Mouse (Mus musculus): ENCODE data around the gene Olig3. TPM values are rescaled to one million over a fixed set of nuclear protein-coding genes. Genes with fewer than 3 reads are reported as not detected.
"Not testable (repeated sequence)": the region's sequence is repeated elsewhere in the genome, so short reads cannot be mapped to it uniquely, and the experiment has no call there.

Gene Olig3
- polyA plus RNA-seq, 1 experiment from 2014 or later: 17.3 TPM

DNA sequence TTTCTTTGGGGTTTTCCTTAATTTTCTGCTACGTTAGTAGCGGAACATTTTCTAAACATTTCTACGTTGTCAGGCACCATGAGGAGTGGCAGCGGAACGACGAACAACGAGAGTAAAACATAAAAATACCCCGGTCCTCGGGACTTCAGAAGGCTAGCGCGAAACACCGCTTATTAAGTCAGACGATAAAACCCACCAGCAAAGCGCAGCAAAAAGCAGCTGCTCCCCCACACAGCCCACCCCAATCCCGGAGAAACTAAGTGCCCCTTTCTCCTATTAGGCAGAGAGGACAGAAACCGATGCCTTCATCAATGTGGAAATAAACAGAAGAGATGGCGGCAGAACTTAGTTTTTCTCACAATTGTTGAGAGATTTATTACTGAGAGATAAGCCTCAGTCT is 6.5 kb downstream of the Olig3 start:
- peak overlapping the region; percentile 28 for H3K4me2 ChIP-seq
- H3K27me3 ChIP-seq (replicated peaks): peaks cover 87% of the 10 kb centered on the region
- H3K9me3 ChIP-seq (replicated peaks): no peaks in the 10 kb centered on the region
- H3K36me3 ChIP-seq: no peaks in the 10 kb centered on the region
- no peak overlapping the region for H3K9ac ChIP-seq (replicated peaks)
- H3K4me1 ChIP-seq: no peaks in the 10 kb centered on the region
- H3K4me3 ChIP-seq (replicated peaks): 0 out of 2 replicates have a peak overlapping the region, but pooled peaks have one; percentile 2
- ATAC-seq (ENCODE audit: low FRiP score): no peak
- no peak overlapping the region for H3K27ac ChIP-seq (replicated peaks)
- 2% methylated on average over 17 of the region's 17 CpGs for WGBS

DNA sequence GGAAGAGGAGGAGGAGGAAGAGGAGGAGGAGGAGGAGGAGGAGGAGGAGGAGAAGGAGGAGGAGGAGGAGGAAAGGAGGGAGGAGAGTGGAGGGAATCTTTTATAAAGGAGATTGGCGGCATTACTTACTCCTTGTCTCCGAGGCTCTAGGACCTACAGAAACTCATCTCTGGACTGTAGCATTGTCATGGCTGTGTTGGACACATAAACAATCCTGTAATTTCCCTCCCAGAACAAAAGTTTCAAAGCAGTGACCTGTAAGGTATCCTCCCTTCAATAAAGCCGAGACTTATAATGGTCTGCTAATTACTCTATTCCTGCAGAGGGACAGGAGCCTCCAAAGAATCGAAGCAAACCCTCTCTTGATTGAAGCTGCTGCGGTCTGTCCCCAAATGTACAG is 7.0 kb downstream of the Olig3 start:
- Histone ChIP-seq H3K9me3 (replicated peaks) (no peaks in the 10 kb centered on the region), H3K9ac (replicated peaks) (no peak overlapping the region), H3K27ac (replicated peaks) (no peak overlapping the region), H3K4me2 (no peak overlapping the region; the same call in 1 of the 2 replicates), H3K27me3 (replicated peaks) (peaks cover 87% of the 10 kb centered on the region), H3K4me3 (replicated peaks) (no peak overlapping the region), H3K36me3 (no peaks in the 10 kb centered on the region), H3K4me1 (no peaks in the 10 kb centered on the region)
- 3% methylated on average over 5 of the region's 5 CpGs for WGBS
- no peak for ATAC-seq (ENCODE audit: low FRiP score)

DNA sequence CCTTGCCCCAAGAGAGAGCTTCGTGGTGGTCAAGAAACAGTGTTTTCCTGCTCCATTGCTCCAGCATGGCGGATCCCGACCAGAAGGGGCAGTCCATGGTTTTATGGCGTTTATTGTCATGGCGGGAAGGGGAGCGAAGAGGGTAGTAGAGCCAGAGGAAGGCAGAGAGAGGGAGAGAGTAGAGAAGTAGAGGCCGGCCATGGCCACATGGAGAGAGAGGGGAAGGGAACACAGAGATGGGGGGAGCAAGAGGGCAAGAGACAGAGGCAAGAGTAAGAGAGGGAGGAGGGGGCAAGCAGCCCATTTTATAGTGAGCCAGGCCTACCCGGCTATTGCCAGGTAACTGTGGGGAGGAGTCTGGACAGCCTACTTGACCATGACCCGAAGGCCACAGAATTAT is 12.8 kb downstream of the Olig3 start:
- no peak overlapping the region for H3K27ac ChIP-seq (replicated peaks)
- no peak overlapping the region for H3K4me3 ChIP-seq (replicated peaks)
- no peaks in the 10 kb centered on the region for H3K9me3 ChIP-seq (replicated peaks)
- peaks cover 82% of the 10 kb centered on the region for H3K27me3 ChIP-seq (replicated peaks)
- H3K36me3 ChIP-seq: no peaks in the 10 kb centered on the region
- no peak for ATAC-seq (ENCODE audit: low FRiP score)
- H3K9ac ChIP-seq (replicated peaks): no peak overlapping the region
- 80% methylated on average over 9 of the region's 9 CpGs for WGBS
- peaks cover 5% of the 10 kb centered on the region; the same call in 1 of the 2 replicates for H3K4me1 ChIP-seq
- H3K4me2 ChIP-seq: no peak overlapping the region

DNA sequence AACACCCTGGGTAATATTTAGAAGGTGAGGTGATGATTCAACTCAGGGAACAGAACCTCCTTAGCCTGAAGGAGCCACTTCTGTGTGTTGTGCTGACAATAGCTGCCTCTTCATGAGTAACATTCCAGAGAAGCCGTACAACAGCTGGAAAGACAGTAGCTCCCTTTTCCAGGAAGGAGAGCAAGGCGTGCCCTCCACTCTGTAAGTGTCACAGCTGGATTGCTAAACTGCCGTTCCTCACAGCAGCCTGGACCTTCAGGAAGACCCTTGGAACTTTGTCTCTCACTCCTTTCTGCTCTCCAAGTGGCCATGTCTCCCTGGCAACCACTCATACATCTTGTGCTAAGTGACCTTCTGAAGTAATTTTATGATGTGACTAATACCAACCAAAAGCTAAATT is 13.8 kb downstream of the Olig3 start:
- H3K9me3 ChIP-seq (replicated peaks): no peaks in the 10 kb centered on the region
- H3K4me1 ChIP-seq: peaks cover 5% of the 10 kb centered on the region; the same call in 1 of the 2 replicates
- peaks cover 78% of the 10 kb centered on the region for H3K27me3 ChIP-seq (replicated peaks)
- WGBS: 45% methylated on average over 3 of the region's 3 CpGs
- no peak overlapping the region for H3K27ac ChIP-seq (replicated peaks)
- no peak overlapping the region for H3K9ac ChIP-seq (replicated peaks)
- no peaks in the 10 kb centered on the region for H3K36me3 ChIP-seq
- ATAC-seq (ENCODE audit: low FRiP score): no peak
- no peak overlapping the region for H3K4me3 ChIP-seq (replicated peaks)
- H3K4me2 ChIP-seq: no peak overlapping the region

DNA sequence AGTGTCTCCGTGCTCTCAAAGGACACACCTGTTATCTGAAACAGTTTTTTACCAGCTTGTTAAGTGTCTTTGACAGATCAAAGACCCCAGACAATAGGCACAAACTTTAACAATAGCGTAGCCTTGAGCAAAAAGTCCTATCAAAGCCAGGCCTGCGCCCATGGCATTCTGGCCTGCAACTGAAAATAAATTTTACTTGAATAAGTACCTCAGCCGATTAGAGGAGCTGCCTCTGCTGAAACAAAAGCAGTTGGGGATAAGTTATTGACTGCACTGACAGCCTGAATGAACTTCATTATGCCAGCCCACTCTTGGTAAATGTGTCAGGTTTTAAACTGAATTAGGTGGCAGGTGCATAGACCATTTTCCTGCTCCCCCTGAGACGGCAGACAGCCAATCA is 15.9 kb downstream of the Olig3 start:
- Histone ChIP-seq H3K9ac (replicated peaks) (no peak overlapping the region), H3K4me3 (replicated peaks) (no peak overlapping the region), H3K36me3 (no peaks in the 10 kb centered on the region), H3K9me3 (replicated peaks) (no peaks in the 10 kb centered on the region), H3K27ac (replicated peaks) (no peak overlapping the region), H3K4me1 (peaks cover 5% of the 10 kb centered on the region; the same call in 1 of the 2 replicates), H3K27me3 (replicated peaks) (peaks cover 65% of the 10 kb centered on the region), H3K4me2 (no peak overlapping the region)
- ATAC-seq (ENCODE audit: low FRiP score): no peak; the same call in 1 of the 2 replicates
- 15% methylated on average over 5 of the region's 5 CpGs for WGBS

DNA sequence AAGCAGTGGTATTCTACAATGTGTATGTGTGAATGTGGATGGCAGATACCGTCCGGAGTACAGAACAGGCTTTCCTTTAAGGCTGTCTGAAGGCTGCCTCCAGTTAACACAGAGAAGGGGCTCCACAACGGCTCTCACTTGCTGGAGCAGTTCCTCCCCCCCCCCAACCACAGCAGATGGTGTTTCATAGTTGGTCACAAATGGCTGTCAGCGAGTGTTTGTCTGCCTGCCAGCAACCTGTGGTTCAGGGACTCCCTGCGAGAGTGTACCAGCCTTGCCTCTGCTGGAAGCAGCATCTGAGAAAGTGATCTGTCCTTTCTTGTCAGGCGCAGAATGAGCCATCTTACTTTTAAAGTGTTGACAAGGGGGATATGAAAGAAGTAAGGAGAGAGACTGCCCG is 17.5 kb downstream of the Olig3 start:
- H3K9ac ChIP-seq (replicated peaks): no peak overlapping the region
- H3K27ac ChIP-seq (replicated peaks): no peak overlapping the region
- H3K36me3 ChIP-seq: no peaks in the 10 kb centered on the region
- ATAC-seq (ENCODE audit: low FRiP score): no peak
- peaks cover 51% of the 10 kb centered on the region for H3K27me3 ChIP-seq (replicated peaks)
- H3K4me2 ChIP-seq: no peak overlapping the region
- no peak overlapping the region for H3K4me3 ChIP-seq (replicated peaks)
- 39% methylated on average over 7 of the region's 7 CpGs for WGBS
- no peaks in the 10 kb centered on the region for H3K9me3 ChIP-seq (replicated peaks)
- peaks cover 5% of the 10 kb centered on the region; the same call in 1 of the 2 replicates for H3K4me1 ChIP-seq

DNA sequence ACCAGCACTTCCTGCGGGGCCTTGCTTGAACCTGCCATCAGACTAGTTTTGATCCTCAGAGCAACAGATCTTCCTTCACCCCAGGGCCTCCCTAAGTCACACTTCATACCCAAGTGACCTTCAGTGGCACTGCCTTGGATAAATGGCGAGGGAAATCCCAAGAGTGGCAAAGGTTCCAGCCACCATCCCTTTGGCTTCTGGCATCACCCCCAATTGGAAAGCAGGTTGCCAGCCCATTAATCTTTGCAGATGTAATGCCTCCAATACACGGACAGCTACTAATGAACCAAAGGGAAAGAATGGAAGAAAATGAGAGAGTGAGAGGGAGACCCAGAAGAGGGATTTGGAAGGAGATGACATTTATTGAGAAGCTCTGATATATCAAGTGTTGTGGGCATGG is 18.0 kb downstream of the Olig3 start:
- no peak overlapping the region for H3K27ac ChIP-seq (replicated peaks)
- H3K36me3 ChIP-seq: no peaks in the 10 kb centered on the region
- 61% methylated on average over 3 of the region's 3 CpGs for WGBS
- H3K9ac ChIP-seq (replicated peaks): no peak overlapping the region
- peaks cover 45% of the 10 kb centered on the region for H3K27me3 ChIP-seq (replicated peaks)
- no peak overlapping the region for H3K4me3 ChIP-seq (replicated peaks)
- H3K4me1 ChIP-seq: peaks cover 5% of the 10 kb centered on the region; the same call in 1 of the 2 replicates
- H3K4me2 ChIP-seq: no peak overlapping the region
- H3K9me3 ChIP-seq (replicated peaks): no peaks in the 10 kb centered on the region
- no peak for ATAC-seq (ENCODE audit: low FRiP score)

DNA sequence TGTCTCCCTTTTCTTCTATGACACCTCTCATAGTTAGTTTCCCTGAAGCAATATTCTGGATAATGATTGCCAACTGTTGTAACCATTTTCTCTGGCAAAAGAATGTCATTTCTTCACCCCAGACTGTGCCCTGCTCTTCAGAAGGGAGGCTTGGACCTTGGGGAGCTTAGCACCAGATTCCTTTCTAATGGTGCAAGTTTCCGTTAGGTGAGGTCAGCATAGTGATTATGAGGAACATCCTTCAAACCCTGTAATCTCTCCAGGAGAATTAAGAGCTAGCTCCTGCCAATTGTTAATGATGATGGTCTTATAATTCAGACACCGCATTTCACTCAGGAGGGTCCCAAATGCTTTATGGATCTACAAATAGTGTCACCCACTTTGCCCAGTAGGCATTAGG is 19.5 kb downstream of the Olig3 start:
- WGBS: 86% methylated on average over 2 of the region's 2 CpGs
- Histone ChIP-seq H3K9me3 (replicated peaks) (no peaks in the 10 kb centered on the region), H3K9ac (replicated peaks) (no peak overlapping the region), H3K4me3 (replicated peaks) (no peak overlapping the region), H3K36me3 (no peaks in the 10 kb centered on the region), H3K27ac (replicated peaks) (no peak overlapping the region), H3K4me2 (no peak overlapping the region), H3K27me3 (replicated peaks) (peaks cover 34% of the 10 kb centered on the region), H3K4me1 (peaks cover 5% of the 10 kb centered on the region; the same call in 1 of the 2 replicates)
- no peak for ATAC-seq (ENCODE audit: low FRiP score)

DNA sequence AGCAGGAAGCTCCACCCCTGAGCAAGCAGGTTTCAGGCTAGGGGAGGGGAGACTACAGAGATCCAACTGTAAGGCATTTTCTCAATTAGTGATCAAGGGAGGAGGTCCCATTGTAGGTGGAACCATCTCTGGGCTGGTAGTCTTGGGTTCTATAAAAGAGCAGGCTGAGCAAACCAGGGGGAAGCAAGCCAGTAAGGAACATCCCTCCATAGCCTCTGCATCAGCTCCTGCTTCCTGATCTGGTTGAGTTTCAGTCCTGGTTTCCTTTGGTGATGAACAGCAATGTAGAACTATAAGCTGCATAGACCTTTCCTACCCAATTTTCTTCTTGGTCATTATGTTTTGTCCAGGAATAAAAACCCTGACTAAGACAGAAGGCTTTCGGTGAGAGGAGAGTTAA is 24.6 kb downstream of the Olig3 start:
- H3K9ac ChIP-seq (replicated peaks); H3K4me2 ChIP-seq; H3K9me3 ChIP-seq (replicated peaks); ATAC-seq (ENCODE audit: low FRiP score); H3K4me1 ChIP-seq; H3K36me3 ChIP-seq; H3K27ac ChIP-seq (replicated peaks); H3K27me3 ChIP-seq (replicated peaks); H3K4me3 ChIP-seq (replicated peaks): not testable (repeated sequence)
- WGBS: 95% methylated on average over 1 of the region's 1 CpGs

DNA sequence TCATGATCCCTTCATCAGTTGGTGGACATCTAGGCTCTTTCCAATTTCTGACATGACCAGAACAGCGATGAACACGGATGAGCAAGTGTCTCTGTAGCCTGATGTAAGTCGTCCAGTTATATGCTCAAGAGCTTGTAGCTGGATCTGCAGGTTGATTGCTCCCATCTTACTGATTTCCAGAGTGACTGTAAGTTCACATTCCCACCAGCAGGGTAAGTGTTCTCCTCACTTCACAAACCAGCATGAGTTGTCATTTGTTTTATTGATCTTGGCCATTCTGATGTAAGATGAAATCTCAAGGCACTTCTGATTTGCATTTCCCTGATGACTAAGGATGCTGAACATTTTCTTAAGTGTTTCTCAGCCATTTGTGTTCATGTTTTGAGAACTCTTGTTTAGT is 27.8 kb downstream of the Olig3 start:
- Histone ChIP-seq H3K4me2 (no peak overlapping the region), H3K9ac (replicated peaks) (no peak overlapping the region), H3K27me3 (replicated peaks) (no peaks in the 10 kb centered on the region), H3K4me3 (replicated peaks) (no peak overlapping the region), H3K36me3 (no peaks in the 10 kb centered on the region), H3K9me3 (replicated peaks) (no peaks in the 10 kb centered on the region), H3K27ac (replicated peaks) (no peak overlapping the region), H3K4me1 (no peaks in the 10 kb centered on the region)
- 90% methylated on average over 3 of the region's 3 CpGs for WGBS
- ATAC-seq (ENCODE audit: low FRiP score): no peak

DNA sequence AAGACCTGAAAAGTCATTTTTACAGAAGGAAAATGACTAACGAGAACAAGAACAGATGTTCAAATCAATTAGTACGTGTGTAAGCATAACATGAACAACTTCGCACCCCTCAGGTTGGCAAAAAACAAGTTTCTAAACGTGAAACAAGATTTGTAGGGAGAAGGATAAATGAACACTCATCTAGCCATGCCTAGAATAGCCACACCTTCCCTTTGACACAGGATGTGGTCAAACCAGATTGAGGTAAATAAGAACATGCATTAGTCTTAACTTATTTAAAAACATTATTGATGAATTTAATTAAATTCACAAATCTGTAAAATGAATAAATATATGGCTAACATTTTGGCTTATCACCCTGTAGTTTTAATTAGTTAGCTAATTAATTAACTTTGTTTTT is 35.5 kb downstream of the Olig3 start:
- Histone ChIP-seq H3K4me2 (no peak overlapping the region), H3K4me1 (peaks cover 5% of the 10 kb centered on the region; the same call in 1 of the 2 replicates), H3K4me3 (replicated peaks) (no peak overlapping the region), H3K9ac (replicated peaks) (no peak overlapping the region), H3K9me3 (replicated peaks) (no peaks in the 10 kb centered on the region), H3K27me3 (replicated peaks) (peaks cover 18% of the 10 kb centered on the region), H3K27ac (replicated peaks) (no peak overlapping the region), H3K36me3 (no peaks in the 10 kb centered on the region)
- no peak for ATAC-seq (ENCODE audit: low FRiP score)
- 81% methylated on average over 4 of the region's 4 CpGs for WGBS

DNA sequence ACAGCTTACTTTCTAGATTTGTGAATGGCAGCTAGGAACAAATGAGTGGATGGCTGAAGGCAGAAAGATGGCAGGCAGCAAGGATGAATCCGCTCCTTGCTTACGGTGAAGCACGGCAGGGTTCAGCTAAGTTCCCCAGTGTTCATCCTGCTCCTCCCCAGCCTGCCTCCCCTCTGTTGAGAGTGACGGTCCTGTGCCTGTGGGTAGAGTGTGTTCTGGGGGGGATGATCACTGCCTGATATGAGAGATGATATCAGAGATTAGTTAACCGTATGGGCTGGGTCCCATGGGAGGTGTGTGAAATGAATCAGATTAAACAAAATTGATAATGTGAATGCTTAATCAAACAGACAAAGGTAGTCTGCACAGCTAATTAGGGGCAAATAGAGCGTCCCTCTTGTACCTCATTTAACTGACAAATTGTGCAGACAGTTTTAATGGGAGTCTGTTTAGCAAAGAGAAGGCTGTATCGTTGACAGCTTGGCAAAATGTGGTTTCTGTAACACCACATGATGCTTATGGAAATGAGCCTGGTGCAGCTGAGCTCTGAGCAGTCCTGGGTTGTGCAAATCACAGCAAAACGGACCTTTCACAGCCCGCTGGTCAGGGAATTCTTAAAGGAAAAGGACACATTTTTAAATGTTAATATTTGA is 40.3 kb downstream of the Olig3 start:
- peaks cover 12% of the 10 kb centered on the region for H3K4me1 ChIP-seq
- peak overlapping the region; percentile 43 for H3K4me2 ChIP-seq
- 16% methylated on average over 9 of the region's 9 CpGs for WGBS
- no peak overlapping the region for H3K4me3 ChIP-seq (replicated peaks)
- peak; percentile 90 for ATAC-seq (ENCODE audit: low FRiP score)
- no peaks in the 10 kb centered on the region for H3K36me3 ChIP-seq
- H3K9me3 ChIP-seq (replicated peaks): no peaks in the 10 kb centered on the region
- H3K27ac ChIP-seq (replicated peaks): no peak overlapping the region
- H3K9ac ChIP-seq (replicated peaks): no peak overlapping the region
- peaks cover 45% of the 10 kb centered on the region for H3K27me3 ChIP-seq (replicated peaks)

Data from neural tube, embryonic 15.5 days (tissue).